Mouse (Mus musculus) adrenal gland, postnatal 10 days (tissue): Measurements from ENCODE around the gene Commd3. TPM values are rescaled to one million over a fixed set of nuclear protein-coding genes. Genes with fewer than 3 reads are reported as not detected.

Experiments used
- DNase-seq: peaks from one replicate; pipeline ENCODE4 v3.0.0; 2021; ENCODE audit warnings: mixed read lengths
- long read RNA-seq, 2 experiments: library from polyadenylated mRNA; stranded (forward); transcript quantifications; one replicate each; pipeline ENCODE4 v2.0.0; 2021
- total RNA-seq, 2 experiments: library from RNA; stranded (reverse); gene quantifications; 2 replicates each; pipeline ENCODE4 v1.2.3; 2021

The Commd3 gene
- total RNA-seq, result 100 to 1,000 TPM; 111 to 122 TPM
- long read RNA-seq, experiment 1, transcript Commd3-201 (8 exons, 935 nt), result major isoform, 106 of 114 reads
- long read RNA-seq, experiment 1, partial matches to known transcripts, result 3 of 114 reads
- long read RNA-seq, experiment 1, other reads (novel, unspliced or antisense), result 3 of 114 reads
- long read RNA-seq, experiment 2, transcript Commd3-201 (8 exons, 935 nt), result major isoform, 93 of 96 reads
- long read RNA-seq, experiment 2, partial matches to known transcripts, result 0 of 96 reads
- long read RNA-seq, experiment 2, other reads (novel, unspliced or antisense), result 2 of 96 reads

DNA sequence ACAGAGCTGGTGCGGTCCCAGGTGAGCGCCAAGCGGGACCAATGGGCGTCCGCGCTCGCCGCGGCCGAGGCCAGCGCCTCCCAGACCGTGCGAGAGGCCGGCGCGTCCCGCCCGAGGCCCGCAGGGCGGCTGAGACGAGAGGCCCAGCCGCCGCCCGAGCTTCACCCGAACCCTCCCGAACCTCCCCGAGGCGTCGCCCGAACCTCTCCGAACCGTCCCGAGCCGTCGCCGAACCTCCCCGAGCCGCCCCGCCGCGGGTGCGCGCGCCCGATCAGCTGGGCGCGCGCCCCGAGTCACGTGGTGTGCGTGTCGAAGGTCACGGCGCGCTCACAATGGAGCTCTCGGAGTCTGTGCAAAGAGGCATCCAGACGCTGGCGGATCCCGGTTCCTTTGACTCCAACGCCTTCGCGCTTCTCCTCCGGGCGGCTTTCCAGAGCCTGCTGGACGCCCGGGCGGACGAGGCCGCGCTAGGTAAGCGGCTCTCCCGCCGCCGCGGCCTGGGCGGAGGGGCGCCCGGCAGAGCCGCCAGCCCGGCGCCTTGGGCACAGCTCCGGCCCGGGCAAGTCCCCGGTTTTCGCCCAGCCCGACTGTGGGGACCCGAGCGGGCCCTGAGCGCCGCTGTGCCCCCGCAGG, at the start of gene Commd3:
TSS of gene Commd3 (plus strand) at position 252 of the 633 bp plus-strand sequence.
- DNase-seq, result peak; percentile 98

DNA sequence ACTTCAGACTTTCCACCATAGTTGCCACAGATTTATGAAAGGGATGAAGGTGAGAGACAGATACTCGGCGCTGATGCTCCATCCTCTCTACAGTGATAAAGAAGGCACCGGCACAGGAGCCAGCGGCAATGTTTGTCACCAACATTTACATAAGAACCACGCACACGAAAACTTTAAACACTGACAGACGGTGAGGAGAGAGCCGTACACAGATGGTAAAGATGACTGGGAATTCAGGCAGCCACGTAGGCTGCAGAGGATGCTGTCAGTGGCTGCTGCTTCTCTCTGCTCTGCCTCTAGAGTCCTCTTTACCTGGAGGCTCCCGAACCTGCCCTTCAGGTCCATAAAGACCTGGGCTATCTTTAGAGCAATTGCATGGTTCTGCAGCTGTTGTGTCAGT, 49.0 kb upstream of the Commd3 start:
- DNase-seq, result no peak

DNA sequence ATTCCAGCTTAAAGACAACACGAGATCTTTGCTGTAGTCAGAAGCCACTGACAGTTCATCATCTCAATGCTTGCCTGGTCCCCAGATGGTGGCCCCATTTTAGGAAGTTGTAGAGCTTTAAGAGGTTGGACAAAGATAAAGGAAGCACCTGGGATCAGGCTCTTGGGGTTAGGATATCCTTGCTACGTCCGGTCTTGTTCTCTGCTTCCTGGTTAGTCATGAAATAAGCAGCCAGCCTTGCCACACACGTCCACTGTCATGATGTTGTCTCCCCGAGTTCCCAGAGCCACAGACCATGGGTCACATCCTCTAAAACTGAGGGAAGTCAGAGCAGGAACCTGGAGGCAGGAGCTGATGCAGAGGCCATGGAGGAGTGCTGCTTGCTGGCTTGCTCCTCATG, 41.6 kb upstream of the Commd3 start:
- DNase-seq, result no peak

DNA sequence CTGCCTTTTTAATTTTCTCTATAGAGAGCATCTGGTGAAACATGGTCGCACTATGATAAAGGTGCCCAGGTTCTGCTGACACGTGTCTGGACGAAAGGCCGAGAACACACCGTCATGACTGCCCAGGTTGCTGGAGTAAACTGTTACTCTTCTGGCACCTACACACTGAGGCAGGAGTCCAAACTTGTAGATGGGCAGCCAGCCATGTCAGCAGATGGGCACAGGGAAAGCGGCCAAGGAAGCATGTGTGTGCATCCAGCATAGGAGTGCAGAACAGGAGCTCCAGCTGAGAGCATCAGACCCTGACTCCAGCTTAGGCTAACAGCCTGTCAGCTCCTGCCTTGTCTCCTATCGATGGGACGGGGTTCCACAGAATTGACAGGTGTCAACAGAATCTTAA, 37.1 kb upstream of the Commd3 start:
- DNase-seq, result peak; percentile 47

DNA sequence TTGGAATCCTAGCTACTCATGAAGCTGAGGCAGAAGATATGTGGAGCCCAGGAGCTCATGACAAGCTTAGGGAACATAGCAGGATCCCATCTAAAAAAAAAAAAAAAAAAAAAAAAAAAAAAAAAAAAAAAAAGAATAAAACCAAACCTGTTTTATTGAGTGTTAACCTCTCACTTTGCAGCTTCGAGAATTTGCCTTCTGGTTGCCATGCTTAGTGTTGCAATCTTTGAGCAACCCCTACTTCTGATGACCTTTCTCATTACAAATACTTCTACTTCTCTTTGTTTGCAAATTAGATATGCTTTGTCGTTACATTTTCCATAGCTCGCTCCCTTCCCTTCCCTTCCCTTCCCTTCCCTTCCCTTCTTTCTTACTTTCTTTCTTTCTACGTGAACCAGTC, 23.6 kb upstream of the Commd3 start:
- no peak for DNase-seq

DNA sequence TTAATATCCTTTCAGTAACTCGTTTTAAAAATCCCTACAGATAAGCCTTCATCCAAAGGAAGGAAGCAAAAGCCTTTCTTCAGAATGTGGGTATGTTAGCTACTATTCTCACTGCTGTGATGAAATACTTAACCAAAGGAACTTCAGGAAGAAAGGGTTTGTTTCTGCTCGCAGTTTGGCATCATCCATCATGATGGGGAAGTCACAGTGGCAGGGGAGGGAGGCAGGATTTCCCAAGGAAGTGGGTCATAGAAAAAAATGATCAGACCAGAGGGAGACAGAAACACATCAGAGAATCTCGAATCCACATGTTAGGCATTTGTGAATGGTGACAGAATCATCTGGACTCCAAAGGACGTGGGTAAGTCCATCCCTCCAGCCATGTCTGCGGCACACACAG, 17.4 kb upstream of the Commd3 start:
- no peak for DNase-seq

DNA sequence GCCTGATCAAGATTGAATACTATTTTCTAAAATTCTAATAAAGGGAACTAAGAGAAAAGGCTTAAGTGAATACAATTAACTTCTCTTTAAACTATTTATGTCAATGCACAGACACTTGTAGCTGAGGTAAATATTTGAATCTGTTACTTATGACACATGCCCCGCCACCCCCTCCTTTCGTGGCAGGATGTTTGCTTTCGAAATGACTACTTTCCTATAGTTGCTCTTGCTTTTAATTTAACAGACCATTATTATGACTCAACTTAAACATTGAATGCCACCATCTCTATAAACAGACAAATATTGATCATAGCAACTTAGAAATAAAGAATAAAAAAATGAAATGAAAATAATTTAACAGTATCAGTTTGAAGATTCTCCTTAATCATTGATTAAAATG, 8.2 kb upstream of the Commd3 start:
- no peak for DNase-seq

DNA sequence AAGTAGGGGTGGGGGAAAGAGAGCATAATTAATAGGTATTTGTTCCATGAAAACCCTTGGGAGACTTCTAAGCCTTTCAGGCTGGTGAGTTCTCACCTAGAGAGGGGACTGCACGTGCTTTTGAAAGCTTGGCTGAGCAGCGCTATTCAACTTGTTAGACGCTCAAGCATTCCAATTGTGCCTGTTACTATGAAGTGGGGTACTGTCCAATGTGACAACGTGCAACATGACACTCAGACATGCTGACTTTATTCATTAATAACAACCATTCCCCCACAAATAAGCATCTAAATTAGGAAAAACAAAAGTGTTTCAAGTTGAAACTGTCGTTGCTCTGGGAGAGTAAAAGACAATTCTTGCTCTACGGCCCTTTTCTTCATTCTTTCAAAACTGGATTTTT, 1.1 kb upstream of the Commd3 start:
- no peak for DNase-seq

DNA sequence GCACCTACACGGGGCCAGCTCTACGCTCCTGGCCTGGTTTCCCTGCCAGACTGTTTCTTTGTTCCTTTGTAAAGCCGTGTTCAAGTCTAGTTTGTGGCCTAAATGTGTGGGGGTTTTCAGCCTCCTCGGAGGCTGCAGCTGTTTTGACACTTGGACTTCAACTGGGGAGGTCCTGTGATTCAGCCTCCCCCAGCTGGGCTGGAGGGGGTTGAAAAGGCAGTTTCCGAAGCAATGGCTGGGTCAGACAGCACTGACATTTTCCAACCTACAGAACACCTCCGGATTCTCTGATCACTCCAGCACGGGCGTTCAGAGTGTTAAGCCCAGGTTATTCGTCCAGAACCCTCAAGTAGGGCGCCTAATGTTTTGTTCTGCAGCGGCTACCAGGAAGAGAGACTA, 581 bp downstream of the Commd3 start:
- DNase-seq, result peak; percentile 47

DNA sequence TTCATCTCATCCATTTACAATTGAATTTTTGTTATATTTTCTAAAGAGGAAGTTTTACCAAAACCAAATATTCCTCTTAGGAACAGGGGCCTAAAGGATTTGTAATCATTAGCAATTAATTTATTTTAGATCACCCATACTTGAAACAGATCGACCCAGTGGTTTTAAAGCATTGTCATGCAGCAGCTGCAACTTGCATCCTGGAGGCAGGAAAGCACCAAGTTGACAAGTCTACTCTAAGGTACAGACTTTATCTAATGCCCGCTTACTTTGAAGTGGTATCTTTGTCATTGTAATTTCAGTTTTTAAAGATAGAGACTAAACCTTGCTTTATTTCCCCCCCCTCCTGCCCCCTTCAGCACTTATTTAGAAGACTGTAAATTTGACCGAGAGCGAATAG, 1.6 kb downstream of the Commd3 start:
- DNase-seq, result no peak

DNA sequence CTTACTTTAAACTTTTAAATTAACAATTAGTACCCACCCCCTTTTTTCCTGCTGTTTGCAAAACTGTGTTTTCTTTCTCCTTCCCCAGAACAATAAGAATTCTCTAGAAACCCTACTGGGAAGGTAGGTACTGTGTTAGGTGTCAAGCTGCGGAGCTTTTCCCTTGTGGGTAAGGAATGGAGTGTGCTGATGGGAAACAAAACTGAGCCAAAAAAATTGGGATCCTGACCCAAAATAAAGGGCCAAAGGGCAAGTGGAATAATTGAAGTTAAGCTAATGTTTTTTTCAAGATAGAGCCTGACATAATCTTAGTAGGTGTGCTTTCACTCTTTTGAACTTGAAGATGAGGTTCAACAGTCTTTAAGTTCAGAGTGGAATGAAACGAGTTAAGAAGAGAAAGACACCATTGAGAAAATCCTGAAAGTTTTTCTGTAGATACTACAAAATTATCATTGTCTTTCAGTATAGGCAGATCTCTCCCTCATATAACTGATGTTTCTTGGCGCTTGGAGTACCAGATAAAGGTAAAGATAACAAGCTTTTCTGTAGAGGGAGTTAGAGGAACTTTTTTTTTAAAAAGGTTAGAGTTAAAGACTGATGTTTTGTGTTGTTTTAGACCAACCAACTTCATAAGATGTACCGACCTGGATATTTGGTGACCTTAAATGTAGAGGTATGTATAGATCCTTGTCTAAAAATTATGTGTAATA, 2.2 kb downstream of the Commd3 start:
- no peak for DNase-seq

DNA sequence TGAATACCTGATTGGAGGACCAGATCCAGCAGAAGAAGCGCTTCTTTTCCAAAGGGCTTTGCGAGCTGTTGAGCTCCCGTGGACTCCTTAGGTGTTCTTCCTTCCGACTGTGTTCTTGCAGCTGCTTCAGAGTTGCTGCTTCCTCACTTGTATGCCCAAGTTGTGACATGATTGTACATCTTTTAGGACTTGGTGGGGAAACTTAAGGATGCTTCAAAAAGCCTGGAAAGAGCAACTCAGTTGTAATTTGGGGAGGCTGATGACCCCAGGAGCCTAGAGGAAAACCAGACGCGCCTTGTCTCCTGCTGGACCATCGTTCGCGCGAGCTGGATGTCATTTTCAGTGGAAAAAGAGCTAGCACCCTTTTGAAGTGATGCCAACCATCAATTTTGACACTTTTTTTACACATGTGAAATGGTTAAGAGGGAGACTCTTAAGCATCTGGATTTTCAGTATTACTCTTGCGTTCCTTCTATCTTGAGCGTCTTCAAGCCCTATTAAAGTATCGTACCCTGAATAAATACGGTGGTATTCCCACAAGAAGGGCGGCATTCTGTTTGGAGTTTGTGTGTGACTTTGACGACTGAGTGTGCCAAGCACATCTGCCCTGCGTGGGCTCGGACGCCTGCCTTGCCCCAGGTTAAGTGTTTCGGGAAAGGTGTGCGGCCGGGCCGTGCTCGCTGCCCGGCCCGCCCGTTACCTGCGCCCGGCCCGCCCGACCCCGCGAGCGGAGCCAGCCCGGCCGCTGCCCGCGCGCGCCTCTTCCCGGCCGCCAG, 3.7 kb downstream of the Commd3 start:
- DNase-seq, result no peak

DNA sequence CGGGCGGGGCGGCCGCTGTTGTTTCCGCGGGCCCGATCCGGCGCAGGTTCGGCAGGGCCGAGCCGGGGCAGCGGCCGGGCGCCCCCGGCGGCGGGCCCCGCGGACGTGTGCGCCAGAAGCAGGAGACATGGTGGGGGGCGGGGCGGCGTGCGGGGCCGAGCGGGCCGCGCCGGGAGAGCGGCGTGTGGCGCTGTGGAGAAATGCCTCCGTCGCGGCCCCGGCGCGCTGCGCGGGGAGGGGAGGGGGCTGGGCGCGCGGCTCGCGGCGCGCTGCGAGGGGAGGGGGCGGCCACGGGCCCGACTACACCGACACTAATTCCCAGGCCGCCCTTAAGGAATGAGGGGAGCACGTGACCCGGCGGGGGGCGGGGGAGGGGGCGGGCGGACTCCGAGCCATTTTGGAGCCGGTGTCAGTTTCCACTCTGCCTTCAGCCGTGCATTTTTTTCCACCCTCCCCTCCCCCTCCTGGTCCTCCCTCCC, 4.3 kb downstream of the Commd3 start:
- peak; percentile 88 for DNase-seq

DNA sequence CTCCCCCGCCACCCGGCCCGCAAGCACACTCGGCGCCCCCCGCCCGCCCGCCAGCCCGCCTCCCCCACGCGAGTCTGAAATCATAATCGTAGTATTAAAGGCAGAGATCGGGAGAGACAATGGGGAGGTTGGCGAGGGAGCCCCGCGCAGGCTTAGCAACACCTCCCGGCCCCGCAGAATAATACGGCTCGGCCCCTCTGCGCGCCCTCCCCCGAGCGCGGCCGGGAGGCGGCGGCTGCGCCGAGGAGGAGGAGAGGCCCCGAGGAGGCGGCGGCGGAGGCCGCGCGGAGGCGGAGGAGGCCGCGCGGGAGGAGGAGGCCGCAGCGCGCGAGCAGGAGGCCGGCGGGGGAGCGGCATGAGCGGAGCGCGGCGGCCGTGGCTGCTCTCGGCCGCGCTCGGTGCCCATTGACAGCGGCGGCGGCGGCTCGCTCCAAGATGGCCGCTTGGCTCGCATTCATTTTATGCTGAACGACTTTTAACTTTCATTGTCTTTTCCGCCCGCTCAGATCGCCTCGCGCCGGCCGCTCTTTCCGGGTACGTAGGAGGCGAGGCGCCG, 4.8 kb downstream of the Commd3 start, which contains the start of gene Bmi1:
TSS of gene Bmi1 (plus strand) at position 83 of the 556 bp plus-strand sequence.
- peak; percentile 79 for DNase-seq

DNA sequence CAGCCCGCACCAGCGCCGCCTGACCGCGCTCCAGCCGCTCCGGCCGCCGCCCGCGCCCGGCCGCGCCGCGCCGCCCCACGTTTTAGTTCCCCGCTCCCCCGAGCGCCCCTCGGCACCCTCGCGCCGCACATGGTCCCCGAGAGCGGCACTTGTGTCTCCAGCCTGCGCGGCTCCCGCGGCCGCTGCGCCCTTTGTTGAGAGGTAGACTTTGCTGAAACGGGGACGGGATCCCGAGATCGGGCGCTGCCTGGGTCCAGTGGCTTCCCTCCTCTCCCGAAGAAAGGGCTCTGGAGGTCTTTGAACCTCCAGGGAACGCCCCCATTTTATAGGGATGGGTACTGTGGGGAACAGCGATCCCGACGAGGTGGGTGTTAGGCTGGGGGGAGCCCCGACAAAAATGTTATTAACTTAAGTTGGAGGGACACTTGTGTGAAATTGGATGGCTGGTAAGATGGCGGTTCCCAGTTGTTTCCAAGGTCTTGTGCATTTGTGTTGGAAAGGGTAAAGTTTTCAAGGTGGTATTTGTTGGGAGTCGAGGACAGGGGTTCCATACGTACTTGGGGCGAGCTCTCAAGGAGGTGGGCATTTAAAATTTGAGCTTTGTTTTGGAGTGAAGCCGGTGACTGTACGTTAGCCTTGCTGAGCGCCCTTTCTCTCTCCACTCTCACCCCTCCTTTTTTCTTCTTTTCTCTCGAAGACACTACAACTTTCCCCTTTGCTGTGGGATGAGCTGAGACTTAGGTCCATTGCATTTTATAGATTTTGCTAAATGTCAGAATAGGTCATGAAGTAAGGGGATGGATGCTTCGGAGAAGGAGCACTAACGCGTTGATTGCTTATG, 5.7 kb downstream of the Commd3 start:
- DNase-seq, result peak; percentile 59

DNA sequence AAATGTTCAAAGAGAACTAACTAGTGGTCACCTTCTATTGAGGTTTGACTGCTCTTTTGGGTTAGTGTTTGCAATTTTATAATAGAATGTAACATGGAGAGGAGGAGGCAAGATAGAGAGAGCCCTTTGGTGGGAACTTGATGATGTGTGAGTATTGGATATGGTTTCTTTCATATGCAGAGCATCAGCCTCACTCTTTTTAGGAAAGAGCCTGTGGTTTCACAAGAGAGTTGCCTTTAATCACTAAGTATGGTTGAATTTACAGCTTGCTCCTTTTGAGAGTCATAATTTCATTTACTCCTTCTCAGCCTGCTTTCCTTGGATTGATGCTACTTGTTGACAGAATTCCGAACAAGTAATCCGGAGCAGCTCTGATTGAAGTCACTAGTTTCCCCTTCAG, 7.5 kb downstream of the Commd3 start:
- no peak for DNase-seq

DNA sequence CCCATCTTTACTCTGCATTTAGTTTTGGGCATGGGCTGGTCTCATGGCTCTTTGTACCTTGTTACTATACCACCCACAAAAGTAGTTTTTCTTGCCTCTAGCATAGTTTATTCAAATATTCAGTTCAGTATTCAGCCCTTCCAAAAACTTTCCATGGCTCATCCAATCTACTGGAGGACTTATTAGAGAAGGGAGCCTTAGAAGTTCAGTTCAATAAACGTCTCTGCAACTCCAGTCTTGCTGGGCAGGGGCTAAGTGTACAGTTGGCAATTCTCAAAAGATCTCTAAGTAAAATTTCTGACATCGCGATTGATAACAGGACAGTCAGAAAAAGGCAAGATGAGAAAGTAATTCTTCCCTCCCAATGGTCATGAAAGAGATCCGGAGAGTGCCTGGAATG, 8.3 kb downstream of the Commd3 start:
- DNase-seq, result no peak

DNA sequence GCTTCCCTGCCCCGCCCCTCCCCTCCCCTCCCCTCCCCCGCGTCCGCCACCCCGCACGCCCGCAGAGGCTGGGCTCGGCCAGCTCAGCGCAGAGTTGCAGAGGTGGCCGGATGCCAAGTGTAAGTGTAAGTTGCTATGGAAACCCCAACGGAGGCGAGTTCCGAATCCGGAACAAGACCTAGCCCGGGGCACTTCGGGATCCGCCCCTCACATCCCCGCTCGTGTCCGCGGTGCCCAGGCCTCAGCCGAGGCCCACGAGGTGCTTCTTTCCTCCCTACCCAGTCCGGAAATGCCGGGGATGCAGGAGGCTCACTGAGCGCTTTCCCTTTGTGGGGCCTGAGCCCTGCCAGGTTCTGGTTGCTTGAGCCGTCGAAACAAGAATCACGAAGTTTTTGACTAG, 8.8 kb downstream of the Commd3 start:
- DNase-seq, result peak; percentile 65

DNA sequence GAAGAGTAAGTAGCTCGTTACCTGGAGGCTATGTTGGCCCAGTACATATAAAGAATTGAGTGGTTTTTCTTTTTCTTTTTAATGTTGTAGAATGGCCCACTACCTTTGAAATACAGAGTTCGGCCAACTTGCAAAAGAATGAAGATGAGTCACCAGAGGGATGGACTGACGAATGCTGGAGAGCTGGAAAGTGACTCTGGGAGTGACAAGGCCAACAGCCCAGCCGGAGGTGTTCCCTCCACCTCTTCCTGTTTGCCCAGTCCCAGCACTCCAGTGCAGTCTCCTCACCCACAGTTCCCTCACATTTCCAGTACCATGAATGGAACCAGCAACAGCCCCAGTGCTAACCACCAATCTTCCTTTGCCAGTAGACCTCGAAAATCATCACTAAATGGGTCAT, 11.9 kb downstream of the Commd3 start:
- no peak for DNase-seq

DNA sequence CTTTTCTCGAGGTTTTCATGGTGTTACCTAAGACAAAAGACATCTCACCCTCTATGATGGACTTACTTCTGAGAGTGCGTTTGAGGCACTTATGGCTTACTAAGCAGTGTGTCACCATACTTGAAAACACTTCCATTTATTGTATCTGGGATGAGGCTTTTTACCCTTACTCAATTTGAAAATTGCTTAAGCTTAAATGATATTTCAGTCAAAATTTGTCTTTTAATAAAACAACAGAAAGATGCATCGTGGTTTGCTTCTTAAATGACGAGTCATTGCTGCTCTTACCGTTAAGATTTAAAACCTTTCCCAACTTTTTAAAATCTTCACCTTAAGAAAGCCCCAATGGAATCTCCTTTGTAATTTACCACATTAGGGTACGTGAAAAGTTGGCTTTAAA, 14.2 kb downstream of the Commd3 start:
- no peak for DNase-seq

DNA sequence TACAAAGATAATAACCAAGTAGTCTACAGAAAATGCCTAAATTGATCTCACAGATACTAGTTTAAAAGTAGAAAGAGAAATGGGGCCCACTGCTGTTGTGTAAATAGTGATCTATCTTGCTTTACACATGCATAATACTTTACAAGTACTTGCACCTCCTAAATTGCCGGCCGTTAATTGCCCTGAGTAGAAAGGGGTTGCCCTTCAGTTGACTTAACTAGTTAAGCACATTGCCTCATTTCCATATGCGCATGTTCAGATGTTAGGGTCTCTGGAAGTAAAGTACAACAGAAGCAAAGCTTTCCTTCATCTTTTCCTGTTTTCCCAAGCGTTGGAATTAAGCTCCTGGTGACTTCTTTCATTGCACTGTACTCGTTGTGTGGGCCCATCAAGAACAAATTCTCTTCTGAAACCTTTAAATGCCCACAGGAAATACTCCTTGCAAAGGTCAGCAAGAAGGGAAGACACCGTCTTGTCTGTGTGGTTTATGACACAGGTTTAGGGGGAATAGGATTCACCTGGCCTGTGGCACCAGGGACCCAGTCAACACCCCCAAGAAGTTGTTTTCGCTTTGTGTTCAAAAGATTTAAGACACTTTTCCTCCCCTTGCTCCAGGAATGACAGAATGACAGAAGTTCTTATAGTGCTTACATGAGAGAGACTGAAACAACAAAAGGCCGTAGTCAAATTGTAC, 14.8 kb downstream of the Commd3 start:
- DNase-seq, result no peak
